Mouse (Mus musculus) testis, adult 2 months (tissue): ENCODE data around the gene Mrgpra4.

Experiments
- CTCF ChIP-seq: fragments of 200-500 bp; IDR thresholded peaks from 2 replicates; pipeline ENCODE4 v1.5.1; 2012; ENCODE audit warnings: low read depth, mild to moderate bottlenecking, inconsistent platforms, low read length, moderate library complexity; ENCODE audit not compliant: control insufficient read depth, insufficient read depth, insufficient replicate concordance
- POLR2A ChIP-seq: fragments of 200-500 bp; IDR thresholded peaks from 2 replicates; pipeline ENCODE4 v1.6.1; 2012; ENCODE audit warnings: low read depth, mild to moderate bottlenecking, inconsistent platforms, low read length, moderate library complexity; ENCODE audit not compliant: control insufficient read depth

DNA sequence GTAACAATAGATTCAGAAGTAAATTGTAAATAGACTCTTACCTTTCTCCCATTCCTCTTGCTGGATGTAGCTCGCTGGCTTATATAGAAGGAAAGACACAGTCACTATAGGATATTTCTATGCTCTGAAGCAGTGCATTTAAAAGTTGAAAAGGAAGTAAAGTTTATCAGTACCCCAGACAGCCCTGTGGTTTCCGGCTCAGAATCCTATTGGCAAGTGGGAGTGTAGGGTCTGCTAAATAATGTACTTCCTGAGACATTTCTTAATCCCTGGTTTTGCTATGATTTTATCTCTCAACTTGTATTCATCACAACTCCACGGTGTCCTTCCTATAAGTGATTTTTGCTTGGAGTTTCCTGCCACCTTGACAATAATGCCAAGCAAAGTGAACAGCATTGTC is 13.8 kb upstream of the Mrgpra4 start:
- TF ChIP-seq CTCF (no peak), POLR2A (no peak)
